Mouse (Mus musculus): ENCODE measurements at regions not wholly inside any gene's neighbourhood (a gene's known extent, or its start where the extent isn't known, plus 50 kb on each side); places are given as distances from the start of the nearest gene placed in this dataset.

GRCm38 (mm10) chr11:38224300-38224699 is 988.5 kb upstream of the Tenm2 start:
- DNase-seq (ENCODE audit: extremely low spot score, low read depth, low spot score) = no peak

GRCm38 (mm10) chr11:38203347-38203746 is 967.6 kb upstream of the Tenm2 start:
- DNase-seq (ENCODE audit: extremely low spot score, low read depth, low spot score) = no peak

DNA sequence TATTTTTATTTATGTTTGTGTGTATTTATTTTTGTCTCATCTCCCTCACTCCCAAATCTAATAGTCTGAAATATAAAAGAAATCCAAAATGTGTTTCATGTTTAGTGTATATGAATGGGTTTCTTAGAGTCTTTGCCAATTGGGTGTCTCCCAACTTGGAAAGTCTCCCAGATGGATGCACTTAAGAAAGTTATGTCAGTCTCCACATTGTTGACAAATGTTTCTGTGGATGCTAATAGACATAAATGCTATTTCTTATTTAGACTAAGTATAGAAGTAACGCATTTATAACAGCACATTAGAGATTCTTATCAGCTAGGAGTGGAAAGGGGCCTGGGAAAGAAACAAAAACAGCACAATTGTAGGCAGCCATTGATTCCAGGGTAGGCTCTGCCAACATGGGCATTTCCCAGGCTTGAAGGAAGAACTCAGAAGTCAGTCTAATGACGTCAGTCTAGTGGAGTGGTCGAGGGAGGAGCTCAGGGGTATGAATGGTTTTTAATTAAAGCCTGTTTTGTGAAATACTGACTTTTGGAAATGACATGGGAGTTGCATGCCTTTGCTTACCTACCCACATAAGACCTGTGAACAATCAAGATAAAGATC is 965.5 kb upstream of the Tenm2 start:
- no peak for DNase-seq (ENCODE audit: extremely low spot score, low read depth, low spot score)

GRCm38 (mm10) chr11:38193719-38194118 is 958.0 kb upstream of the Tenm2 start:
- no peak for DNase-seq (ENCODE audit: extremely low spot score, low read depth, low spot score)

GRCm38 (mm10) chr11:38191895-38192547 is 956.3 kb upstream of the Tenm2 start:
- DNase-seq (ENCODE audit: extremely low spot score, low read depth, low spot score) = no peak

GRCm38 (mm10) chr11:38191437-38191836 is 955.7 kb upstream of the Tenm2 start:
- DNase-seq (ENCODE audit: extremely low spot score, low read depth, low spot score) = no peak

DNA sequence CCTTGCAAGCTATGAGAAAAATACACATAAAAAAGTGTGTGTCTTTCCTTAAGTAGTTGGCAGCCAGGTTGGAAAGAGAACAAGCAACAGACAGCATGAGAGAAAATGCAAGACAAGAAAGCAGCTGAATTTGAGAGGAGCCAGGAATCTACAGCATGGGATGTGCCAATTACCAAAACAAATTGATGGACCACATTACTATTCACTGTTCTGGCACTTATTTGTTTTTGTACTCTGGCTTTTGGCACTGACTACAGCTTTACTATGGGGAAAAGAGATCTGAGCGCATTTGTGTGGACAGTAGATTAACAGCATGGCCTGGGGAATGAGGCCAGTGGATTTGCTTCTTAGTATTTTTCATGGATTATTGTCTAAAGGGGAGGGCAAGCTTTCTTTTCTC is 935.0 kb upstream of the Tenm2 start:
- no peak for DNase-seq (ENCODE audit: extremely low spot score, low read depth, low spot score)

DNA sequence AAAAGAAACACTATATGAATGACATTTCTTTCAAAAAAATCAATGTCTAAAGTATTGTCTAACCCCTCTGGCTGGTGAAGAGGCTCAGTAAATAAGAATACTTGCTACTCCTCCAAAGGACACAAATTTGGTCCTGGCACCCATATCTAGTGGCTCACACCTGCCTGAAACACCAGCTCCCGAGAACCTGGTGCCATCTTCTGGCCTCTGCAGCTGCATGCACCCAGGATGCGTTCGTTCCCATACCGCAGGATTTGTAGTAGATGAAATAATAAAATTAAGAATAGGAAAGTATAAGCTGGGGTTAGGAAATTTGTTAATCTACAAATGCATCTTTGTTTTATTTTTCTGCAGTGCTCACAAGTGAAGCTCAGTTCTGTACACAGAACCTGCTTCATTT is 922.5 kb upstream of the Tenm2 start:
- DNase-seq (ENCODE audit: extremely low spot score, low read depth, low spot score) = no peak

- DNase-seq (ENCODE audit: extremely low spot score, low read depth, low spot score) = no peak
Observed at GRCm38 (mm10) chr11:38156944-38157343, 921.2 kb upstream of the Tenm2 start.

GRCm38 (mm10) chr11:38155706-38156105 is 919.9 kb upstream of the Tenm2 start:
- no peak for DNase-seq (ENCODE audit: extremely low spot score, low read depth, low spot score)

- DNase-seq (ENCODE audit: extremely low spot score, low read depth, low spot score) = no peak
Observed at GRCm38 (mm10) chr11:38143436-38143835, 907.7 kb upstream of the Tenm2 start.

- no peak for DNase-seq (ENCODE audit: extremely low spot score, low read depth, low spot score)
Observed at GRCm38 (mm10) chr11:38128851-38129250, 893.1 kb upstream of the Tenm2 start.

- no peak for DNase-seq (ENCODE audit: extremely low spot score, low read depth, low spot score)
Observed at GRCm38 (mm10) chr11:38123789-38124330, 888.1 kb upstream of the Tenm2 start.

DNA sequence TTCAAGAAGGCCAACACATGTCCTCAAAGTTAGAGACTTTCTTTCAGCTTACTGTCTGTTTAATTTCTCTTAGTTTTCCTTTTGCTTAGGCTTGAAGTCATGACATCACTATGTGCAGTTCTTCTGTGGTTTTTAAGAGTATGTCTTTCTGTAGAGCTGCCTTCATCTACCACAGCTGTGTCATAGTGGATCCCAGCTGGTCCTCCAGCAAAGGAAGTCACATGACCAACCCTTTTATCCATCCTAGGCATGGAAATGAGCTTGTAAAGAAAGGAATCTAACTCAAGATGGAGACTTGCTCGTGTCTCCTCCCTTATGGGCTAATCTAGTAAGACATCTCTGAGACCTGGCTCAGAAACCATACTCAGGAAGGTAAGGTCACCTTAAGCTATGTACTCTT is 886.7 kb upstream of the Tenm2 start:
- DNase-seq (ENCODE audit: extremely low spot score, low read depth, low spot score) = no peak

- DNase-seq (ENCODE audit: extremely low spot score, low read depth, low spot score) = no peak
Observed at GRCm38 (mm10) chr11:38121051-38121616, 885.4 kb upstream of the Tenm2 start.

- DNase-seq (ENCODE audit: extremely low spot score, low read depth, low spot score) = no peak
Observed at GRCm38 (mm10) chr11:38117741-38118140, 882.0 kb upstream of the Tenm2 start.

DNA sequence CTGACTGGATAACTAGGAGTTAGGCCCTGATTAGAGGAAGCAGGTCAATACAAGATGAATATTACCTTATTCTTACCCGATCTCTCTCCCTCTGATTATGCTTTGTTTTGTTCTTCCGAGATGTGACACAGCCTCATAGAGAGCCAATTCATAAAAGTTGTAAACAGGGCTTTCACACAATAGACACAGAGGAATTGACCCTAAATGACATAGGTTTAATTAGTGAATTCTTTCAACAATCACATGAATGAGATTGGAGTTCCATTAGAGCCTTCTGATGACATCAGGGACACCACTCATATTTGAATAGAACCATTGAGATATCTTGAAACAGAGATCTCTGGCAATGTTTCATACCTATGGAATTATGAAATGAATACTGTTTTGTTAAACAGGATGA is 856.4 kb upstream of the Tenm2 start:
- no peak for DNase-seq (ENCODE audit: extremely low spot score, low read depth, low spot score)

DNA sequence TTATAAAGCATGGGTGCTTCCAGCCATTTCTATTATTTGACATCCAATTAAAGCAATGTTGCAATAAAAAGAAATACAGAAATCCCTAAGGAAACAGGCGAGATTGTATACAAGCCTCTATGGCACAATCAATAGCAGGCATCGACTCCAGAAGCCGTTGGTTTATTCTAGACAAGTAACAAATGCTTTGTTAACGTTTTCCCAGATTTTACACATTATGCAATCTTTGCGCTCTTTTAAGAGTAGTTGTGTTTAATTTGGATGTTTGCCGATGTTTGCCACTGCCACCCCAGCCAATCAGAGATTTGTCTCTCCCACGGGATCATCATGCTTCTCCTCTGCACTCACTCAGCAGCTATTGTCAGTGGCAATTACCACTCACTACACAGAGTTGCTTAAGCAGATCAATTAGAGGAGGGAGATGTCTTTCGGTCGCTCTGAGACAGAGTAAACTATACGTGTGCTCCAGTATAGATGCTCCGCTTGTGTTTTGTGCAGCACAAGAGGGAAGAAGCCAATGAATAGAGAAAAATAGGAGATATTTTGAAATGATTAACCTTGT is 839.5 kb upstream of the Tenm2 start:
- DNase-seq (ENCODE audit: extremely low spot score, low read depth, low spot score) = no peak

- DNase-seq (ENCODE audit: extremely low spot score, low read depth, low spot score) = no peak
Observed at GRCm38 (mm10) chr11:38069635-38070034, 833.9 kb upstream of the Tenm2 start.

- DNase-seq (ENCODE audit: extremely low spot score, low read depth, low spot score) = no peak
Observed at GRCm38 (mm10) chr11:38067682-38068081, 831.9 kb upstream of the Tenm2 start.

GRCm38 (mm10) chr11:38066091-38066490 is 830.3 kb upstream of the Tenm2 start:
- DNase-seq (ENCODE audit: extremely low spot score, low read depth, low spot score) = no peak

DNA sequence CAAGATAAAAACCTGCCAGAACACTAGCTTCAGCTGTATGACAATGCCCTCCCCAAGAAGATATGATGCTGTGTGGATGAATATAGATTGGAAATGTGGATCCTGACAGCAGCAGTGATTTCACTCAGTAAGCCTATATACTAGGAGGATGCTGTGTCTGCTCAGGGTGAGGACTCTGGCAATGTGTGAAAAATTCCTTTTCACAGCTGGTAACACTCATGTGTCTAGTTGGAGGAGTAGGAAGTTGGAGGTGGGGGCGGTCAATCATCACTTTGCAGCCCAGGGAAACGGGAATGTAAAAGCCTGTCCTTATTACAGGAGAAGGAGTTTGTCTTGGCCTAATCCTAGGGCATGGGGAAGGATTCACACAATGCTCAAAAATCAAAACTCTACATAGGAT is 824.3 kb upstream of the Tenm2 start:
- DNase-seq (ENCODE audit: extremely low spot score, low read depth, low spot score) = no peak

Measured in hindlimb bud, embryonic 11.5 days (tissue).